Mouse (Mus musculus) small intestine, adult 2 months (tissue): ENCODE data around the gene Zfp57.

Experiments
- CTCF ChIP-seq: fragments of 200-500 bp; IDR thresholded peaks from 2 replicates; pipeline ENCODE4 v1.5.1; 2012; ENCODE audit warnings: low read depth, mild to moderate bottlenecking, control low read depth, inconsistent platforms, low read length, moderate library complexity, mixed read lengths; ENCODE audit not compliant: insufficient replicate concordance, insufficient read length; ENCODE audit errors: extremely low read depth
- POLR2A ChIP-seq: fragments of 200-500 bp; IDR thresholded peaks from 2 replicates; pipeline ENCODE4 v1.6.1; 2012; ENCODE audit warnings: low read depth, mild to moderate bottlenecking, control low read depth, inconsistent platforms, low read length, moderate library complexity

- TF ChIP-seq CTCF, result no peak
- no peak for TF ChIP-seq POLR2A
Measured at GRCm38 (mm10) chr17:37018328-37018727, 17.4 kb downstream of the Zfp57 start.
